Mouse (Mus musculus): Measurements from ENCODE around the gene Obsl1.

Gene Obsl1

DNA sequence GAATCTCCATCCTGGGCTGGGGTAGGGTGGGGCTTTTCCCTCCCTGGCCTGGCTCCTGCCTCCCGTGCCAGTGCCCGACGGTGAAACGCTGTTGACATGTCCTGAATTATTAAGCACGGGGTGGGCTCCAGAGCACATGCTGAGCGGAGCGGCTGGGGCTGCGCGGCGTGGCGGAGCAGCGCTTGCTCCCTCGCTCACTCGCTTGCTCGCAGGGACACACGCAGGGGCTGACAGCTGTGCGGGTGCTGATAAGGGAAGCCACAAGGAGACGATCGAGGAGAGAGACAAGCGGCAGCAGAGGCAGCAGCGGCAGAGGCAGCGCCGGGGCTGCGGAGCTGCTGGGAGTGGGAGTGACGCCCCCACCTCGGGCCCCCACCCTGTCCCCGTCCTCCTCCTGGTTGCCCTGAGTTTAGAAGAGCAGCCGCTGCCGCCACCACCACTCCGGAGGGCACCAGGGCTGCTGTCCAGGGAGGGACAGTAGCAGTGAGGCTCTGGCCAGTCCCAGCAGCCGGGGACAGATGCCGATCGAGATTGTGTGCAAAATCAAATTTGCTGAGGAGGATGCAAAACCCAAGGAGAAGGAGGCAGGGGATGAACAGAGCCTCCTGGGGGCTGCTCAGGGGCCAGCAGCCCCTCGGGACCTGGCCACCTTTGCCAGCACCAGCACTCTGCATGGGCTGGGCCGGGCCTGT lies 55.8 kb downstream of the Obsl1 start, which contains the start of gene Asic4:
Gene Asic4 (plus strand): TSS at position 123 of the 692 bp plus-strand sequence.
- no peak for DNase-seq

GRCm38 (mm10) chr1:75449377-75450135 lies 56.7 kb downstream of the Obsl1 start:
- DNase-seq: no peak

DNA sequence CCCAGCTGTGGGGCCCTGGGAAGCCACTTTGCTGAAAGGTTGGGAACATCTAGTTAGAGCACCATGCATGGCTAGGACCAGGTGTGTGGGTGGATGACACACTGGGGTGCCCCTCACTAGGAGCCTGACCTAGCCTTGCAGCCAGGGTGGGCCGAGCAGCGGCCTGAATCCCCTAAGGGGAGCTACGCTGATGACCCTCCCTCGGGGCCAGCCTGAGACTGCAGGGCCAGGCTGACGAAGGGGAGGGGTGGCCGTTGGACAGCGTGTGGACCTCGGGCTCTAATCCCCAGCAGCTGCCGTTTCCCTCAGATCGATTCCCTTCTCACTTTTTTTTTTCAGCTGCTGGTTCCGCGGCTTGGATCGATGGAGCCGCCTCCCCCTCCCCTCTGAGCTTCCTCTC lies 57.3 kb downstream of the Obsl1 start:
- no peak for DNase-seq

DNA sequence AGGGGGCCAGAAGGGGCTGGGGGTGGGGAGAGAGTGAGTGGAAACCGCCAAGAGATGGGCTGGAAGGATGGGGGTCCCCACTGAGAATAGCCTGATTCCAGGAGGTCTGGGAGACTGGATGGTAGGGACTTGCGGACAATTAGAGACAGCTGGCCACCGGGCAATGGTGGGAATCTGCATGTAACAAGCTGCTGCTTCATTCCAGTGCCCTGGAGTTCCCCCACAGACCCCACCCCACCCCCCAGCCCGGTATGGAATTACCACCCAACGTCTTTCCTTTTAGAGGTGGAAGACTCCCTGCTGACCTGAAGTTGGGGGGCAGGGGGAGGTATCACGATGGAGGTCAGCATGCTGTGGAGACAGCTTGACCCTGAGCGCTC lies 58.2 kb downstream of the Obsl1 start:
- no peak for DNase-seq

DNA sequence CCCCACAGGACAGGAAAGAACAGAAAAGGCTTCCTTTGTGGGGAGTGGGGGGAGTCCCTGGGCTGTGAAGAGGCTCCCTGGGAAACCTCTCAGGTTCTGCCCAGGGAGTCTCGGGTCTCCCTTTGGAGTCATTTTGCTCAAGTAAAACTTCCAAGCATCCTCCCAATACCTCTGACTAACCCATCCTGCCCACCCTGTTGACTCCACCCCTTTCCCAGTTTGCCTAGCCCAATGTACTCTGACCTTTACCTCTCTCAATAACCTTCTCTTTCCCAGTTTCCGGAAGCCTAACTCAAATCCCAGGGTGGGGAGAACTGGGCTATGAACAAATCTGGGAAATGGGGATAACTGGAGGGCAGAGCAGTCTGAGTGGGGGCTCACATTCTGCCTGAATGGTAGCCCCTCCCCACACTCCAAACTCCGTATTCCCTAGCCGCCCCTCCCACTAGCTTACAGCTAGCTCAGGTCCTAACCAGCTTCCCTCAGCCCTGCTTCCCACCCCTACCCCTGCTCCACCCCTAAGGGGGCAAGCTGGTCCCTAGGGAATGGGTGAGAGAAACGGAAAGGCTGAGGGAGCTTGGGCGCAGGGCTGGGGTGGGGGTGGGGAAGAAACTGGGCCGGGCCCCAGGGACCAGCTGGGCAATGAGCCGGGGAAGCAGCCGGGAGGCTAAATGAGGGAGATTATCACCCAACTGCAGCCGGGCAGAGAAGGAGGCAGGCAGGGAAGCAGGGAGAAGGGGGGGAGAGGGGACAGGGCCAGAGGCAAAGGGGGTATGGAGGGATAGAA lies 58.8 kb downstream of the Obsl1 start:
- no peak for DNase-seq

DNA sequence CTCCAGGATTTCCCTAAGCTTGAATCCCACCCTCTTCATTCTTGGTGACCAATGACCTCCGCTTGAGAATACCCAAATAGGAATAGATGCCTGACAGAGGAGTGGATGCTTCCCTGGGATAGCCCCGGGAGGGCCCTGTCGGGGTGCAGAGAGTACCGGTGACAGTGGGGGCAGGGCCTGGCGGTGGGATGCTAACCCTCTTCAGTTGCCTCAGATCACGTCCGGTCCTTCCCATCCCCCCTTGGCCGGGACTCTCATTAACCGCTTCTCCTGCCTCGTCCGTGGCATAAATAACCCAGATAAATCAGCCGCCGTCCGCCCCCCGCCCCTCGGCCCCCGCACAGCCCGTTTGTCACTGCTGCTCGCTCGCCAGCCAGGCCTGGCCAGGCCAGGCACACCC lies 59.6 kb downstream of the Obsl1 start:
- no peak for DNase-seq

DNA sequence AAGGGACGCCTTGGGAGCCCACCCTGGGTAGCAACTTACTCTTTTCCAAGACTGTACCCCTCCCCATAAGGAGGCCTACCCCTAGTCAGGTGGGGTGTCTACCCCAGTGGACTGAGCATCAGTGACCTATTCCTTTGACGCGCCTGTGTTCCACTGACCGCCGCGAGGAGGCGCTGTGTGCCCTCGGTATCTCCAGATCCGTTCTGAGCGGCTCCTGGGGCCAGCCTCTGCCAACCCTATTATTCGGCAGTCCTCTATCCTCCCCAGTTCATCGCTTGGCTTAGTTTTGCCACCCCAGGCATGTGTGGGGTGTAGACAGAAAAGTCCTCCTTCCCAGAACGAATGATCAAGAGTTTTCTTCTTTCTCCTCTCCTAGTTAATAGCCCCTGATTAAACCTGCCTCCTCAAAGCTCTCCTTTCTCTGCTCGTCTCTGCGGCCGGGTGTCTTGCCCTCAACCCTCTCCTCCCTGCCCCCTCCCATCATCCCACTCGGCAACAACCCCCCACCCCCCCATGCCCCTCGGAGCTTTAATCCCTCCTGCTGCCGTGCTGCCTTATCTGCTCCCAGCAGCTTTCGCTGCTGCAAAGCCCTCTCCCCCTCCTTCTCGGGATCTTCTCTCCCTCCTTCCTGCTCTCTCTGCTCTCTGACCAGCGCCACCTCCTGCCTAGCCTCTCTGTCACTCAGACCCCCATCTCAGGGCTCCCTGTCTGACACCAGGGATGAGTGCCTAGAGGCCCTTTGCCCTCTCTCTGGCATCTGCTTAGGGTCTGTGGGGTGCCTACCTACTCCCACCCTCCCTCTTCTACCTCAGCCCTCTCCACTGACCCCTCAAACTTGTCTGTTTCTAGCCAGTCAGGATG lies 60.3 kb downstream of the Obsl1 start:
- DNase-seq: peak; percentile 71

- DNase-seq: no peak
Observed at GRCm38 (mm10) chr1:75445141-75445701, 61.0 kb downstream of the Obsl1 start.

GRCm38 (mm10) chr1:75444208-75444607 lies 62.0 kb downstream of the Obsl1 start:
- no peak for DNase-seq

GRCm38 (mm10) chr1:75443247-75444024 lies 62.8 kb downstream of the Obsl1 start:
- no peak for DNase-seq

DNA sequence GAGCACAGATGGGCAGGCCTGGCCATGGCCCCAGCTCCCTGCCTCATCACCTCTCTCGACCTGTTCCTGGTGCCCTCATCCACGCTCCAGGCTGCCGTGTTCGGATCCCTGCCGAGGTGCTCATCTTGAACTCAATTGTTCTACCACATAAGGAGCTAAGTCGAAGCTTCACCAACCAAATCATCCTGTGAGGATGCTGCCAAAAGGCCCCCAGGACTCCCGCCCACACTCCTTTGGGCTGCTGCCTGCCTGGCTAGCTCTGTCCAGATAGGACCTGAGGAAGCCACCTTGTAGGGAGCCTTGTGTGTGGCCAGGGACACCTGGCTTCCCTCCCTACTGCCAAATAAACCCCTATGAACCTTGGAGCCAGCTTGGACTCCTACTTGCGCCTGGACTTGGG lies 63.4 kb downstream of the Obsl1 start:
- no peak for DNase-seq

- no peak for DNase-seq
Observed at GRCm38 (mm10) chr1:75442171-75442570, 64.1 kb downstream of the Obsl1 start.

DNA sequence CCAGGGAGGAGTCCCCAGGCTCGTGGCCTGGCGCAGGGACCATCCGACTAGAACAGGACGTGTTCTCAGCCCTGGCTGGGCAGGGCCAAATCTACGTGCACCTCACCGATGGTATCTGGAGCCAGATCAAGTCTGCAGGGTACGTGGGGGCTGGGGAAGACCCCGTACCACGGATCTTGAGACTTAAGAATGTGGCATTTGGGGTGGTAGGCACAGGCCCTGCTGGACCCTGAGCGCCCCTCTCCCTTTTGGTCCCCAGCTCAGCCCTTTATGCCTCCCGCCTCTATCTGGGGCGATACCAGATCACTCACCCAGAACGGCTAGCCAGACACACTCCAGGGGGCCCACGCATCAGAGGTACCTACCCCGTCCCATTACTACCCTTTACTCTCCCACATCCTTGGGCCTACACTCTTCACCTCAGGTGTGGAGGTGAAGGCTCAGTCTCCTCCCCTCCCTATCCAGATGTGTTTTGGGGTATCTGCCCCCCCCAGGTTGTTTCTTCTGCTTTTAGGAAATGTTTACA lies 64.7 kb downstream of the Obsl1 start:
- no peak for DNase-seq

DNA sequence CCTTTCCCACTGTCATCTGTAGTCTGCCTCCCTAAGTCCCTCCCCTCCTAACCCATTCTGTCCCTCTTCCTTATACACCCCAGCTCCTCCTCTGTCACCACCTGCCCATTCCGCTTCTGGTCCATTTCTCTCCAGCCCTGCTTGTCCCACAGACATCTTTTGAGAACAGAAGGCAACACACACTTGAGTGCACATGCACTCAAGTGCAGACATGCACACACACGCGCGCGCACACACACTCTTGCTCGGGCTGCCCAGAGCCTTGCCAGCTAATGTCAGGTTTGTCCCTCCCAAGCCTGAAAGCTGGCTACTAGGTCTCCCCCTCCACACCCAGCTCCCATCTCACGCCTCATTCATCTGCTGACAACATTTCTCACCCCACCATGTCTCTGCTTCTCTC lies 65.6 kb downstream of the Obsl1 start:
- no peak for DNase-seq

- DNase-seq: no peak
Observed at GRCm38 (mm10) chr1:75438782-75439181, 67.5 kb downstream of the Obsl1 start.

DNA sequence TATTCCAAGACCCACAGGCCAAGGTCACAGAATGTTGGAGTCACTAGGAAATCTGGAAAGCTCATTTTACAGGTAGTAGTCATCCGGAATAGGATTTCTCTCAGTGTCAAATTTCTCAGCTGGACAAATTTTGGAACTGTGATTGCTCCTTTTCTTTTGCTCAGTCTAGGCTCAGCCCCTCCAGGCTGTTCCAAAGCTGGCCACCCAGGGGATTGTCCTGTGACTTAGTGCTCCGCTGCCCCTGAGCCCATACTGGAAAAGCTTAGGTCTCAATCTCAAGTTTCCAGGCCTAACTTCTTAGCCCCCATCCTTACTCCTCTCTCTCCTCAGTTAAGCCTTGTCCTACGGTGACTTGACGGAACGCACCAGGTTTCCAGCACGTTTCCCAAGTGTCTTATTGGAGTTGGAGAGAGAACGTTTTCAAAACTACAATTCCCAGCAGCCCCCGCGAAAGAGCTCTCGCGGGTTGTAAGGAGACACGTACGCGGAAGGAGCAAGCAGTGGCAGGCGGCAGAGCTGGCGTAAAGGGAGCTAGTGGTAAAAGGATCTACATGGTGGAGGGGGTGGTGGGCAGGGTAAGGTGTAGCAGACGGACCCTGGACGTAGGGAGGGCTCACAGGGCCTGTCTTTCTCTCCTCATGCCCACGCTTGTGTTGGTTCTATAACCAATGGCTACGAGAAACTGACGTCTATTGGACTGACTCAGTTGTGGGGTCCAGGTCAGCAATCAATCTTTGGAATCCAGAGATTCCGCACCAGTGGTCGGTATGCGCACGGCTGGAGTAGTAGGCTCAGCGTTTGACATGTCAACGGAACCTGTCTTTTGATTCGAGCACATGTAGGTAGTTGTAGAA lies 70.5 kb downstream of the Obsl1 start, which contains the start of gene Gmppa:
Gene Gmppa (plus strand): TSS at position 456 of the 854 bp plus-strand sequence.
- DNase-seq: peak; percentile 85

All from kidney, adult 18-20 months (tissue).